Mouse (Mus musculus) liver (tissue): ENCODE results near the gene Rasa2.

Experiments used
- DNase-seq: peaks from one replicate; pipeline ENCODE4 v3.0.0-alpha.2; 2020; ENCODE audit warnings: mixed read lengths

Gene Rasa2

GRCm38 (mm10) chr9:96638508-96638907, 7.1 kb upstream of the Rasa2 start:
- no peak for DNase-seq

GRCm38 (mm10) chr9:96637157-96637548, 5.7 kb upstream of the Rasa2 start:
- no peak for DNase-seq

GRCm38 (mm10) chr9:96636423-96637156, 5.2 kb upstream of the Rasa2 start:
- no peak for DNase-seq

DNA sequence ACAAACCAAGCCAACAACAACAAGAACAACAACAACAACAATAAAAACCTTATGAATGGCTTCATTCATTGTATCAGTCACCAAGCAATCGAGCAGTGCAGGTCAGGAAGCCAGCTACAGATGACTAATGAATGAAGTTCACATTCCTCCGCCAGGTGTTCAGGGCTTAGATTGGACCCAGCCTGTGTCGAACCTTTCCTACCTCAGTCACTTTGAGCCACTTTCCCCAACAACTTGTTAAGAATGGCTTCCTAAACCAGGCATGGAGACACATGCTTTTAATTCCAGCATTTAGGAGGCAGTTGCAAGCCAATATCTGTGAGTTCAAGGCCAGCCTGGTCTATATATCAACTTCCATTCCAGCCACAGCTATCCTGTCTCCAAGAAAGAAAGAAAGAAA, 4.5 kb upstream of the Rasa2 start:
- no peak for DNase-seq

GRCm38 (mm10) chr9:96635176-96635575, 3.8 kb upstream of the Rasa2 start:
- no peak for DNase-seq

GRCm38 (mm10) chr9:96633771-96634170, 2.4 kb upstream of the Rasa2 start:
- no peak for DNase-seq

DNA sequence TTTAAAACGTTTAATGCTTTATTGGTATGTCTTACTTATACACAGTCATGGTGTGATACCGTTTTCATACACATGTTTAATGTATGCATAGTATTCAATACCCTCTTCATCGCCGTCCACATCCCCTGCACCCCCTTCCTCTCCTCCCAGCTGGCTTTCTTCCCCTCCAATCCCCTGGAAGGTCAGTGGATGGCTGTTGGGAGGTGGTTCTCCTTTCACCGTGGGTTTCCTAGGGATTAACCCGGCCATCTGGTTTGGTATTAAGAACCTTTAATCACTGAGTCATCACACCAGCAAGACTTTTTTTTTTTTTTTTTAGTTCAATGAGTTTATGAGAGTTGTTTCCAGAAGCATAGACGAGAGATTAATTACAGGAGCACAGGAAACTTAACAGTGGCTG, 1.3 kb upstream of the Rasa2 start:
- DNase-seq, result no peak

DNA sequence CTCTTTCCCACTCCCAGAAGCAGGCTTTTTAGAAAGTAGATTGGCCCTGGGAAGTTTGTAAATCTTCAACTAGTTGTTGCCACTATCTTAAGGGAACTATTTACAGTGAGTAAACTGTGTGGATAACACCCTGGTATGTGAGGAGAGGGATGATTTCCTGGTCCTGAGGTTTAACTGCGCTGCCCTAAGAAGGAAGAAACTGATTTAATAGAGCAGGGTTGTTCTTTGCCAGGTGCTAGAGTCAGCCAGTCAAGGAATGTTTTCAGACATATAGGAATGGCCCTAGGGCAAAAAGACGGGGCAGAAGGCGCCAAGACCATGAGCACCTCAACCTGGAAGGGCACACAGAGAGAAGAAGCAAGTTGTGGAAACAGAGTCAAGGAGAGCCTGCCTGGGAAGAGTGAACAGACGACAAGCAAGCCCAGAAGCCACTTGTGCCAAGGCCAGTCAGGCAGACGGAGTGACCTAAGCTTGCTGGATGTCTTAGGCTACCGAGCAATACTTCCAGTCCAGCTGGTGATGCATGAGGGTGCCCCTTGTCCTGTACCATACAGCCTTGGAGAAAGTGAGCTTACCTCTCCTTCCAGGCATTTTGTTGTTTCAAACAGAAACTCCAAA, 765 bp upstream of the Rasa2 start:
- no peak for DNase-seq

DNA sequence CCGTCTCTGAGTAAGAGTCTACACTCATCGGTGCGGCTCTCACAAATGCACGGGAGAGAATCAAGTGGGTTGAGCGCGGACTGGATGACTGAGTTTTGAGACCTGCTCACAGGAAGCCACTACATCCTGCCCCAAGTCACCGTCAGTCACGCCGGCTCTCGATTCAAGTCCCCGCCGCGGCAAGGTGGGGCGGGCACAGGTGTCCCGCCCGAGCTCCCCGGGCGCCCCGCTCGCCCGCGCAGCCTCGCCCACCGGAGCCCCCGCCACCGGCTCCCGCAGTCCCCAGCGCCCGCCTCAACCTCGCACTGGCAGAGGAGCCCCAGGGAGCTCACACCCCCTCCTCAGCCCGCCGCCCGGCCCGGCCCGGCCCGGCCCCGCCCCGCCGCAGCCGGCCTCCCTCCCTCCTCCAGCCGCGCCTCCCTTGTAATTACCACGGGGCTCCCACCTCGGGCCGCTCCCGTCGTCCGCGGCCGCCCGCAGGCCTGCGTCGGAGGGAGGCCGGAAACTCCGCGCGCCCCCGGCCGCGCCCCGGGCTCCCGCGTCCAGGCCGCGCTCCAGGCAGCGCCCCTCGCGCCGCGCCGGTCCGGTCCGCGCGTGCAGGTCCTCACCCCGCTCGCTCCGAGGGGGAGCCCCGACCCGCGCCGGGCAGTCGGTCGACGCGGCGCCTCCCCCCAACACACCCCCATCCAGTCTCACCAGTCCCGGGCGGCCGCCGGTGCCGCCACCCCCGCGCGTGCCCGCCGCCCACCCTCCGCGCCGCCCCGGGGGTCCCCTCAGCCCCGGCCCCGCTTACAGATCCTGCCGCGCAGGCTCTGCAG, 637 bp downstream of the Rasa2 start:
- DNase-seq, result peak; percentile 73

DNA sequence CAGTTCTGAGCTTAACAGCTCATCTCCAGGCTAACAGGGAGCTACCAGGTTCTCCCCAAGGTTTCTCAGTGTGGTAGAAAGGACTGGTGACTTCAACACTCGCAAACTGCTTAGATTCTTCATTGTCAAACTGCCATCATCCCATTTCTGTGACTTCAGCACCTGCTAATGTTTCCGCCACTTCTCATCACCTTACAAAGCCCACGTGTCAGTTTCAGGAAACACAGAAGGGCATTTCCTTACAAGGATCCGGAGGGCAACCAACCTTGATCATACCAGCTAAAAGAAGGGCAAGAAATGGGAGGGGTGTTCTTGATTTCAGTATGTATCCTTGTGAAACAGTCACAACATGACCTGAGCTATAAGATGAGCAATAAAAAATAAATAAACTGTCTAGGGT, 2.3 kb downstream of the Rasa2 start:
- DNase-seq, result no peak

DNA sequence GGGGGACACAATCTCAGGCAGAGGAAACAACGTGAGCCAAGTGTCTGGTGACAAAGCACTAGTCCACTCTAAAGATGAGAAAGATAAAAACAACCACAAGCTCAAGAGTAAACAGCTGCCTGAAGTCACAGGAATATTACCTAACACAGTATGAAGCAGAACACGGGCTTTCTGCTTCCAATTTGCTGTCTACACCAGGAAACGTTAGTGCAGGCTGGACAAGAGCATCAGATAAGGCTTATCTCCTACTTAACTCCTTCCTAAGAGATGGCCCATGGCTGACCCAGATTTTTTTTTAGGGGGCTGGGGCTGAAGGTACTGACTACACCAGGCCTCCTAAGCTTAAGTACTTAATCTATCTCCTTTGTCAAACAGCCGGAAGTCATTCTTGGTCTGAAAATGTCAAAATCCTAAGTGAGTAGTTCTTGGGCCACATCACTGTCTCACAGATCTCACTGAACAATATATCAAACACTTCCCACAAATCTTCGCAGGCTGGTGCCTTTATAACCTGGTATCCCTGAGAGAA, 3.8 kb downstream of the Rasa2 start:
- no peak for DNase-seq

DNA sequence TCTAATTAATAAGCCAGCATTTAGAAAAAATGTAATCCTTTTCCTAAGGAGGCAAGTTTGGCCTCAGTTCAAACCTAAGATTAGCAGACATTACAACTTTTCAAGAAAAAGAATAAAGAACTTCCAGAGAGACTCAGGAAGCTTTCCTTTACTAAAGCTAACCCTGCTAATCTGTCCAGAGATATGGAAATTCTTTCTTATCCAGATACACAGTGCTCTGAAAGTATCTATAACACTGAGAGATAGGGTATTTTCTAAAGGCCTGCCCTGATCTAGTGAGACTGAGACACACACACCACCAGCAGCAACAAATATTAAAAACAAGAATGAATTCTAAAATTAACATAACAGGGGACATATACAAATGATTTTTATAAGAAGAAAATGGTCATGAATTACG, 4.4 kb downstream of the Rasa2 start:
- DNase-seq, result no peak

DNA sequence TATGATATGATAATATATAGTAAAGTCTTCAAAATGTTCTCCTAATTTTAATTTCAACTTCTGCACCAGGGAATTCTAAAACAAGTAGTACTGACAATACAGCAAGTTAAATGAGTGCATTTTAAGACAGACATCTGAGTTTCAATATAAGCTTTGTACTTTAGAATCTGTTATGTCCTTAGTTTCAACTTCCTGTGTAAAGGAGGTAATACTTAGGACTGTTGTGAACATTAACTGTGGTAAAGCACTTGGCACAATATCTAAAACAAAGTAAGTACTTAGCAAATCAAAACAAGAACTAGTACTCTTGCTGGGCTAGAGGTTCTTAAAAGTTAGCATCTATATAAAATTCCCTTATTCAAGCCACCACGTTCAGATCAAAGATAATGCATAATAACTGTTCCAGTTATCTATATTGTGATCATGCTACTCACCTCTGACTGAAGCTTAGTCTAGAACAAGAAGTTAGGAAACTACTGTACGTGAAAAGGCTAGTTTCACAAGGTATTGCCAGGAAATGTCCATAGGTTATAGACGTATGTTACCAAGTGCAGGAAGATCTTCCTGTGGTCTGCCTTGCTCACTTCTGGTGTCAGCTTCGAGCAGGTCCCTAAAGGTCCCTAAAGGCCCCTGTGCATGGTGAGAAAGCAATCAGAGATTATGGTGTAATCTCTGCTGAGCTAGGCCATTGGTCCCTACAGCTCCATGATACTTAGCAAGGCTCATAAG, 12.8 kb downstream of the Rasa2 start:
- DNase-seq, result no peak

DNA sequence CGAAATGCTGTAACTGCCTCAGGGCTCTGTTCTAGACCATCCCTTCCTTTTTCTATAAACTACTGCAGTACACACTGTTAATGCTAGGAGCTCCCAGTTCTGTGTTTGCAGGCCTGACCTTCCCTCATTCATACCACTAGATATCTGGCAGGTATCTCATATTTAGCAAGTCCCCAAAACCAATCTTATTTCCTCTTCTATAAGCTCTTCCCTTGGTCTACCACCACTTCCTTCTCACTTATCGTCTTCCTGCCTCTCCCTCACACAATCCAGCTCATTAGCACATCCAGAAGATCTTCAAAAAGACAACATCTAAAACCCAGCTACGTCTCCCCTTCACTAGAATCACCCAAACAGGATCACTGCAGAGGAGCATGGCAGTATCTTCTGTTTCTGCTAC, 19.1 kb downstream of the Rasa2 start:
- no peak for DNase-seq

DNA sequence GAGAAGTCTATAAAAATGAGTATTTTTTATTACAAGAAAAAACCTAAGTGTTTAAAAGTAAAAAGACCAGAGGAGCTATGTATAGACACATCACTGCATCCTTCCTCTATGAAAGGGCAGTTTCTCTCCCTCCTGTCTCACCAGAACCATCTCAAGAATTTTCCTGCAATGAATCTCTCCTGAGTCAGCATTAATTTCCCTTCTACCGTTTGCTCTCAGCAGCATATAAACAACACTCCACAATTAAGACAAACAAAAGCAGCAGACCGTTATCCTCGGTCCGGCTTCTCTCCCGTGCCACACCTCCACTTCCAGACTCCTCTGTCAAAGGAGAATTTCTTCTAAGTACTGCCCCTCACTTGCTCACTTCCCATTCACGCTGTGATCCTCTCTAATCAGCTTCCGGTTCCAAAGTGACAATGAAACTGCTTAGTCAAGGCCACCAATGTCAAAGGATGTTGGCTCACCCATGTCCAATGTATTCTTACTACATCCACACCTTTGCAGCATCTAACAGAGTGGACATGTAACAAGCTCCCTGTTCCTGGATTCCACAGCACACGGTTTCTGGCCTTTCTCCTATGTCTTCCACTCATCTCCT, 19.6 kb downstream of the Rasa2 start:
- DNase-seq, result no peak

DNA sequence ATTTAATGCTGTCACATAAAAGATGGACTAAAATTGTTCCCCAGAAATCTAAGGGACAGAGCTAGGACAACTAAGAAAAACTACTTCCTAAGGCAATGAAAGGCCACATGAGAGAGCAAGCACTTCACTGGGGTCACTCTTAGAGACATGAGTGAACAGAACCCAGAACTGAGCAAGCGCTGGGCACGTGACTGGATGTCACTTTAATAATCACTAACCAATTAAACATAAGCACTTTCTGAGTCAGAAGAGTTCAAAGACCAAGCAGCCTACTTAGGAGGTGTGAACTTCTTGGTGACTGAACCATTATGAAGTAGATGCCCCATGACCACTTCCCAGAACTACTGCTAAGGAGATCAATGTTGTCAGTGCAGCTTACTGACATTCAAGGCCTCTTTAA, 20.6 kb downstream of the Rasa2 start:
- no peak for DNase-seq

- DNase-seq, result no peak
Measured at GRCm38 (mm10) chr9:96603416-96603815, 28.0 kb downstream of the Rasa2 start.

GRCm38 (mm10) chr9:96597899-96598298, 33.5 kb downstream of the Rasa2 start:
- DNase-seq, result no peak

- no peak for DNase-seq
Measured at GRCm38 (mm10) chr9:96592670-96593600, 38.5 kb downstream of the Rasa2 start.

GRCm38 (mm10) chr9:96589346-96589745, 42.1 kb downstream of the Rasa2 start:
- no peak for DNase-seq

GRCm38 (mm10) chr9:96583496-96583895, 47.9 kb downstream of the Rasa2 start:
- no peak for DNase-seq
